Mouse (Mus musculus) ES-Bruce4 (cell line): ENCODE results near the gene Notch1. TPM values are rescaled to one million over a fixed set of nuclear protein-coding genes. Genes with fewer than 3 reads are reported as not detected.

Experiments
- H3K27ac ChIP-seq: 2 replicates; pipeline ENCODE4 v1.5.1; 2012; ENCODE audit warnings: low read length, inconsistent platforms; ENCODE audit not compliant: insufficient read depth
- H3K27me3 ChIP-seq: 2 replicates; pipeline ENCODE4 v1.6.1; 2012; ENCODE audit warnings: mild to moderate bottlenecking, low read length, inconsistent platforms; ENCODE audit not compliant: control insufficient read depth, poor library complexity, insufficient read depth, severe bottlenecking
- H3K36me3 ChIP-seq: 2 replicates; pipeline ENCODE4 v1.6.1; 2012; ENCODE audit warnings: inconsistent platforms, mild to moderate bottlenecking, low read length, moderate library complexity; ENCODE audit not compliant: control insufficient read depth, poor library complexity, insufficient read depth, severe bottlenecking
- H3K4me1 ChIP-seq: one replicate; pipeline ENCODE4 v1.8.1; 2011; ENCODE audit warnings: low read length; ENCODE audit not compliant: control insufficient read depth, insufficient read depth
- H3K4me3 ChIP-seq: 2 replicates; pipeline ENCODE4 v1.5.1; 2011; ENCODE audit warnings: low read depth, mild to moderate bottlenecking, low read length
- H3K9ac ChIP-seq: 2 replicates; pipeline ENCODE4 v1.6.1; 2012; ENCODE audit warnings: low read depth, mild to moderate bottlenecking, inconsistent platforms; ENCODE audit not compliant: poor library complexity, severe bottlenecking
- H3K9me3 ChIP-seq: replicated peaks from 2 replicates; pipeline ENCODE4 v1.6.1; 2012; ENCODE audit warnings: mild to moderate bottlenecking, low read length, inconsistent platforms; ENCODE audit not compliant: control insufficient read depth, poor library complexity, insufficient read depth, severe bottlenecking
- CTCF ChIP-seq: IDR thresholded peaks from one replicate; pipeline ENCODE4 v1.8.1; 2011; ENCODE audit warnings: low read depth, low read length
- EP300 ChIP-seq: IDR thresholded peaks from 2 replicates; pipeline ENCODE4 v1.6.1; 2011; ENCODE audit warnings: low read depth, low read length; ENCODE audit not compliant: insufficient read depth
- POLR2A ChIP-seq: IDR thresholded peaks from one replicate; pipeline ENCODE4 v1.8.1; 2011; ENCODE audit warnings: low read length; ENCODE audit not compliant: insufficient read depth
- polyA plus RNA-seq: library from polyadenylated mRNA; stranded (reverse); fragments of >200 nt; gene quantifications from 2 replicates; pipeline ENCODE4 v1.2.4, GENCODE M21; 2011; ENCODE audit warnings: low read depth; ENCODE audit not compliant: missing spikeins, insufficient read depth, insufficient read length

Notch1 gene
- polyA plus RNA-seq, 1 experiment = 31.9 TPM

- Histone ChIP-seq H3K9me3 (no peaks in the 10 kb centered on the region), H3K27me3 (no peaks in the 10 kb centered on the region), H3K36me3 (peaks cover 9% of the 10 kb centered on the region), H3K27ac (no peak overlapping the region), H3K9ac (no peak overlapping the region), H3K4me3 (no peak overlapping the region), H3K4me1 (no peaks in the 10 kb centered on the region)
- TF ChIP-seq CTCF (no peak), POLR2A (no peak), EP300 (no peak)
Observed at GRCm38 (mm10) chr2:26468376-26468775, 48.1 kb downstream of the Notch1 start.

GRCm38 (mm10) chr2:26463412-26463811, 53.1 kb downstream of the Notch1 start:
- no peak overlapping the region for H3K9ac ChIP-seq
- H3K9me3 ChIP-seq = no peaks in the 10 kb centered on the region
- no peak overlapping the region for H3K4me3 ChIP-seq
- 0 out of 2 replicates have a peak, but pooled peaks cover 4% of the 10 kb centered on the region for H3K36me3 ChIP-seq
- H3K27ac ChIP-seq = no peak overlapping the region
- no peaks in the 10 kb centered on the region for H3K4me1 ChIP-seq
- TF ChIP-seq EP300 = no peak
- TF ChIP-seq POLR2A = no peak
- TF ChIP-seq CTCF = no peak
- no peaks in the 10 kb centered on the region for H3K27me3 ChIP-seq

GRCm38 (mm10) chr2:26462980-26463379, 53.5 kb downstream of the Notch1 start:
- Histone ChIP-seq H3K36me3 (0 out of 2 replicates have a peak, but pooled peaks cover 4% of the 10 kb centered on the region), H3K9ac (no peak overlapping the region), H3K4me1 (no peaks in the 10 kb centered on the region), H3K4me3 (no peak overlapping the region), H3K9me3 (no peaks in the 10 kb centered on the region), H3K27ac (no peak overlapping the region), H3K27me3 (no peaks in the 10 kb centered on the region)
- no peak for TF ChIP-seq POLR2A
- no peak for TF ChIP-seq CTCF
- no peak for TF ChIP-seq EP300

- Histone ChIP-seq H3K36me3 (0 out of 2 replicates have a peak, but pooled peaks cover 4% of the 10 kb centered on the region), H3K4me1 (no peaks in the 10 kb centered on the region), H3K9me3 (no peaks in the 10 kb centered on the region), H3K4me3 (no peak overlapping the region), H3K27ac (peak overlapping the region; percentile 43), H3K27me3 (no peaks in the 10 kb centered on the region), H3K9ac (no peak overlapping the region)
- no peak for TF ChIP-seq CTCF
- no peak for TF ChIP-seq POLR2A
- TF ChIP-seq EP300 = no peak
Observed at GRCm38 (mm10) chr2:26461667-26462066, 54.8 kb downstream of the Notch1 start.

- TF ChIP-seq EP300 (peak; percentile 94), POLR2A (no peak), CTCF (no peak)
- Histone ChIP-seq H3K36me3 (0 out of 2 replicates have a peak, but pooled peaks cover 4% of the 10 kb centered on the region), H3K9ac (peak overlapping the region; percentile 12), H3K4me1 (no peaks in the 10 kb centered on the region), H3K27me3 (no peaks in the 10 kb centered on the region), H3K9me3 (no peaks in the 10 kb centered on the region), H3K4me3 (peak overlapping the region; percentile 63), H3K27ac (peak overlapping the region; percentile 43)
Observed at GRCm38 (mm10) chr2:26460837-26461236, 55.6 kb downstream of the Notch1 start.

- Histone ChIP-seq H3K36me3 (0 out of 2 replicates have a peak, but pooled peaks cover 4% of the 10 kb centered on the region), H3K27ac (peak overlapping the region; percentile 32), H3K9ac (peak overlapping the region; percentile 12), H3K9me3 (no peaks in the 10 kb centered on the region), H3K4me3 (peak overlapping the region; percentile 63), H3K27me3 (no peaks in the 10 kb centered on the region), H3K4me1 (no peaks in the 10 kb centered on the region)
- no peak for TF ChIP-seq EP300
- no peak for TF ChIP-seq POLR2A
- no peak for TF ChIP-seq CTCF
Observed at GRCm38 (mm10) chr2:26460097-26460646, 56.3 kb downstream of the Notch1 start.
